Mouse (Mus musculus) heart, embryonic 16.5 days (tissue): ENCODE measurements around the gene B4galt2. TPM values are rescaled to one million over a fixed set of nuclear protein-coding genes. Genes with fewer than 3 reads are reported as not detected.

ENCODE experiments used
- ATAC-seq: fragments of 200-750 bp; cut with Nextera tagmentation; replicated peaks from 2 replicates; pipeline ENCODE4 v1.8.0; 2017; ENCODE audit warnings: moderate number of reproducible peaks; ENCODE audit not compliant: insufficient read depth, low FRiP score; ENCODE audit errors: extremely low read depth
- H3K27ac ChIP-seq: fragments of 300-500 bp; sonication (generic); 2 replicates; pipeline ENCODE4 v1.5.1; 2014; ENCODE audit warnings: mild to moderate bottlenecking, low read length, control low read depth, moderate library complexity
- H3K27me3 ChIP-seq: fragments of 300-500 bp; sonication (generic); 2 replicates; pipeline ENCODE4 v1.6.1; 2014; ENCODE audit warnings: low read length, mixed read lengths; ENCODE audit not compliant: control insufficient read depth, insufficient read depth
- H3K36me3 ChIP-seq: fragments of 300-500 bp; sonication (generic); 2 replicates; pipeline ENCODE4 v1.6.1; 2014; ENCODE audit not compliant: control insufficient read depth, insufficient read depth
- H3K4me1 ChIP-seq: fragments of 300-500 bp; sonication (generic); 2 replicates; pipeline ENCODE4 v1.6.1; 2014; ENCODE audit warnings: low read length, mixed read lengths; ENCODE audit not compliant: control insufficient read depth, insufficient read depth
- H3K4me2 ChIP-seq: fragments of 300-500 bp; sonication (generic); 2 replicates; pipeline ENCODE4 v1.6.1; 2014; ENCODE audit warnings: low read depth, mild to moderate bottlenecking, control low read depth, low read length
- H3K4me3 ChIP-seq: fragments of 300-500 bp; sonication (generic); 2 replicates; pipeline ENCODE4 v1.5.1; 2014; ENCODE audit warnings: mild to moderate bottlenecking, control low read depth, low read length
- H3K9ac ChIP-seq: fragments of 300-500 bp; sonication (generic); 2 replicates; pipeline ENCODE4 v1.6.1; 2014; ENCODE audit warnings: low read length, control low read depth
- H3K9me3 ChIP-seq: fragments of 300-500 bp; sonication (generic); replicated peaks from 2 replicates; pipeline ENCODE4 v1.6.1; 2016; ENCODE audit warnings: low read length; ENCODE audit not compliant: control insufficient read depth
- WGBS: fragments of 180-500 bp; shearing (Covaris S2); extraction: QIAGEN DNeasy Blood & Tissue Kit; methylation state at CpG from one replicate; pipeline ENCODE4 v1.1.7; 2014; 5-methylcytosine and 5-hydroxymethylcytosine counted together
- polyA plus RNA-seq: library from polyadenylated mRNA; unstranded; fragments of >200 nt; fragmentation: Nextera tagmentation; extraction: Ambion mirVana; gene quantifications from 2 replicates; pipeline ENCODE4 v1.2.1, GENCODE M21; 2015

B4galt2 gene
- polyA plus RNA-seq, 1 experiment from 2014 or later, result 8.6 TPM

GRCm38 (mm10) chr4:117918762-117919161 lies 35.5 kb upstream of the B4galt2 start:
- 65% methylated on average over 5 of the region's 5 CpGs for WGBS
- H3K27me3 ChIP-seq, result peaks cover 3% of the 10 kb centered on the region; the same call in 1 of the 2 replicates
- ATAC-seq, result no peak
- H3K4me3 ChIP-seq, result no peak overlapping the region
- H3K9me3 ChIP-seq, result no peaks in the 10 kb centered on the region
- H3K9ac ChIP-seq, result peak overlapping the region; percentile 22; the same call in 1 of the 2 replicates
- H3K4me1 ChIP-seq, result peaks cover 34% of the 10 kb centered on the region
- no peaks in the 10 kb centered on the region for H3K36me3 ChIP-seq
- peak overlapping the region; percentile 81 for H3K27ac ChIP-seq
- H3K4me2 ChIP-seq, result peak overlapping the region; percentile 22; the same call in 1 of the 2 replicates

GRCm38 (mm10) chr4:117918261-117918660 lies 35.0 kb upstream of the B4galt2 start:
- peak overlapping the region; percentile 22; the same call in 1 of the 2 replicates for H3K4me2 ChIP-seq

GRCm38 (mm10) chr4:117917847-117918246 lies 34.6 kb upstream of the B4galt2 start:
- ATAC-seq, result no peak
- WGBS, result 77% methylated on average over 4 of the region's 4 CpGs
- peaks cover 35% of the 10 kb centered on the region for H3K4me1 ChIP-seq
- H3K9ac ChIP-seq, result no peak overlapping the region
- no peaks in the 10 kb centered on the region for H3K9me3 ChIP-seq
- peak overlapping the region; percentile 22; the same call in 1 of the 2 replicates for H3K4me2 ChIP-seq
- H3K27me3 ChIP-seq, result peaks cover 3% of the 10 kb centered on the region; the same call in 1 of the 2 replicates
- H3K27ac ChIP-seq, result peak overlapping the region; percentile 81
- H3K36me3 ChIP-seq, result no peaks in the 10 kb centered on the region
- H3K4me3 ChIP-seq, result no peak overlapping the region

More at GRCm38 (mm10) chr4:117918261-117918660, 35.0 kb upstream of the B4galt2 start:
- Histone ChIP-seq H3K9ac (peak overlapping the region; percentile 22; the same call in 1 of the 2 replicates), H3K4me1 (peaks cover 34% of the 10 kb centered on the region), H3K9me3 (no peaks in the 10 kb centered on the region), H3K27ac (peak overlapping the region; percentile 81), H3K36me3 (no peaks in the 10 kb centered on the region), H3K4me3 (no peak overlapping the region), H3K27me3 (peaks cover 3% of the 10 kb centered on the region; the same call in 1 of the 2 replicates)
- 17% methylated on average over 3 of the region's 3 CpGs for WGBS
- no peak for ATAC-seq

GRCm38 (mm10) chr4:117917402-117917801 lies 34.1 kb upstream of the B4galt2 start:
- no peaks in the 10 kb centered on the region for H3K9me3 ChIP-seq
- no peaks in the 10 kb centered on the region for H3K36me3 ChIP-seq
- H3K4me3 ChIP-seq, result no peak overlapping the region
- ATAC-seq, result no peak
- H3K4me1 ChIP-seq, result peaks cover 36% of the 10 kb centered on the region
- H3K27ac ChIP-seq, result no peak overlapping the region
- WGBS, result 74% methylated on average over 4 of the region's 4 CpGs
- H3K4me2 ChIP-seq, result no peak overlapping the region
- peaks cover 3% of the 10 kb centered on the region; the same call in 1 of the 2 replicates for H3K27me3 ChIP-seq
- H3K9ac ChIP-seq, result no peak overlapping the region

- 60% methylated on average over 5 of the region's 5 CpGs for WGBS
- Histone ChIP-seq H3K27me3 (no peaks in the 10 kb centered on the region; the same call in 1 of the 2 replicates), H3K4me3 (no peak overlapping the region), H3K27ac (0 out of 2 replicates have a peak overlapping the region, but pooled peaks have one; percentile 7), H3K36me3 (peaks cover 7% of the 10 kb centered on the region), H3K9ac (no peak overlapping the region), H3K4me1 (peaks cover 38% of the 10 kb centered on the region), H3K9me3 (no peaks in the 10 kb centered on the region), H3K4me2 (no peak overlapping the region)
- ATAC-seq, result no peak
Measured at GRCm38 (mm10) chr4:117916386-117916785, 33.1 kb upstream of the B4galt2 start.

GRCm38 (mm10) chr4:117915489-117916105 lies 32.3 kb upstream of the B4galt2 start:
- 6% methylated on average over 19 of the region's 19 CpGs for WGBS
- H3K4me2 ChIP-seq, result peak overlapping the region; percentile 99
- ATAC-seq, result no peak
- H3K36me3 ChIP-seq, result peaks cover 12% of the 10 kb centered on the region
- peaks cover 38% of the 10 kb centered on the region for H3K4me1 ChIP-seq
- peak overlapping the region; percentile 63 for H3K4me3 ChIP-seq
- no peaks in the 10 kb centered on the region for H3K27me3 ChIP-seq
- peak overlapping the region; percentile 87 for H3K9ac ChIP-seq
- H3K9me3 ChIP-seq, result no peaks in the 10 kb centered on the region
- 0 out of 2 replicates have a peak overlapping the region, but pooled peaks have one; percentile 6 for H3K27ac ChIP-seq

GRCm38 (mm10) chr4:117914591-117915442 lies 31.5 kb upstream of the B4galt2 start, which contains the start of gene Ipo13:
Gene Ipo13, minus strand, starts transcription at chr4:117914999.
- under 1% methylated on average over 61 of the region's 61 CpGs for WGBS

GRCm38 (mm10) chr4:117914031-117914430 lies 30.7 kb upstream of the B4galt2 start:
- H3K9me3 ChIP-seq, result no peaks in the 10 kb centered on the region
- no peak overlapping the region for H3K27ac ChIP-seq
- WGBS, result 14% methylated on average over 8 of the region's 8 CpGs
- H3K4me3 ChIP-seq, result peak overlapping the region; percentile 63
- H3K4me2 ChIP-seq, result peak overlapping the region; percentile 99
- peak overlapping the region; percentile 87 for H3K9ac ChIP-seq
- H3K4me1 ChIP-seq, result peaks cover 45% of the 10 kb centered on the region
- 0 out of 2 replicates have a peak, but pooled peaks have one; percentile 2 for ATAC-seq
- H3K36me3 ChIP-seq, result peaks cover 12% of the 10 kb centered on the region
- no peaks in the 10 kb centered on the region for H3K27me3 ChIP-seq

More at GRCm38 (mm10) chr4:117914591-117915442, 31.5 kb upstream of the B4galt2 start, which contains the start of gene Ipo13:
- peaks cover 40% of the 10 kb centered on the region for H3K4me1 ChIP-seq
- peaks cover 12% of the 10 kb centered on the region for H3K36me3 ChIP-seq
- H3K4me2 ChIP-seq, result peak within 1 kb of the TSS; percentile 99
- ATAC-seq, result peak; percentile 91
- no peaks in the 10 kb centered on the region for H3K27me3 ChIP-seq
- peak within 1 kb of the TSS; percentile 87 for H3K9ac ChIP-seq
- H3K9me3 ChIP-seq, result no peaks in the 10 kb centered on the region
- H3K4me3 ChIP-seq, result peak within 1 kb of the TSS; percentile 63
- peak within 1 kb of the TSS; percentile 82 for H3K27ac ChIP-seq
